Mouse (Mus musculus): ENCODE measurements around the gene Ifnb1. TPM values are rescaled to one million over a fixed set of nuclear protein-coding genes. Genes with fewer than 3 reads are reported as not detected.

Gene Ifnb1
- polyA plus RNA-seq, 1 experiment = not detected

GRCm38 (mm10) chr4:88515711-88516211 lies 6.8 kb downstream of the Ifnb1 start:
- 8% methylated on average over 4 of the region's 4 CpGs for WGBS
- 0 out of 2 replicates have a peak, but pooled peaks cover 3% of the 10 kb centered on the region for H3K4me1 ChIP-seq (ENCODE audit: control insufficient read depth, insufficient read depth, low read length)
- no peak overlapping the region for H3K27ac ChIP-seq (ENCODE audit: insufficient read depth, low read depth, low read length)
- TF ChIP-seq CTCF (IDR thresholded peaks at IDR 0.05; ENCODE audit: insufficient read depth, low read depth, low read length) = no peak
- no peak for TF ChIP-seq POLR2A (IDR thresholded peaks at IDR 0.05; ENCODE audit: insufficient read depth, low read depth, low read length)
- no peak overlapping the region for H3K4me3 ChIP-seq (ENCODE audit: insufficient read depth, low read depth, low read length)

- 54% methylated on average over 2 of the region's 2 CpGs for WGBS
- TF ChIP-seq CTCF (IDR thresholded peaks at IDR 0.05; ENCODE audit: insufficient read depth, low read depth, low read length) (no peak), POLR2A (IDR thresholded peaks at IDR 0.05; ENCODE audit: insufficient read depth, low read depth, low read length) (no peak)
- no peak overlapping the region for H3K27ac ChIP-seq (ENCODE audit: insufficient read depth, low read depth, low read length)
- H3K4me1 ChIP-seq (ENCODE audit: control insufficient read depth, insufficient read depth, low read length) = 0 out of 2 replicates have a peak, but pooled peaks cover 3% of the 10 kb centered on the region
- no peak overlapping the region for H3K4me3 ChIP-seq (ENCODE audit: insufficient read depth, low read depth, low read length)
These were observed 7.3 kb downstream of the Ifnb1 start for GRCm38 (mm10) chr4:88515250-88515649.

- Histone ChIP-seq H3K4me3 (ENCODE audit: insufficient read depth, low read depth, low read length) (no peak overlapping the region), H3K4me1 (ENCODE audit: control insufficient read depth, insufficient read depth, low read length) (0 out of 2 replicates have a peak, but pooled peaks cover 3% of the 10 kb centered on the region), H3K27ac (ENCODE audit: insufficient read depth, low read depth, low read length) (no peak overlapping the region)
- 38% methylated on average over 4 of the region's 4 CpGs for WGBS
- TF ChIP-seq POLR2A (IDR thresholded peaks at IDR 0.05; ENCODE audit: insufficient read depth, low read depth, low read length) (no peak), CTCF (IDR thresholded peaks at IDR 0.05; ENCODE audit: insufficient read depth, low read depth, low read length) (no peak)
These were observed 8.2 kb downstream of the Ifnb1 start for GRCm38 (mm10) chr4:88514403-88514802.

- no peak overlapping the region for H3K27ac ChIP-seq (ENCODE audit: insufficient read depth, low read depth, low read length)
- TF ChIP-seq POLR2A (IDR thresholded peaks at IDR 0.05; ENCODE audit: insufficient read depth, low read depth, low read length) (no peak), CTCF (IDR thresholded peaks at IDR 0.05; ENCODE audit: insufficient read depth, low read depth, low read length) (no peak)
- 97% methylated on average over 4 of the region's 4 CpGs for WGBS
- no peak overlapping the region for H3K4me3 ChIP-seq (ENCODE audit: insufficient read depth, low read depth, low read length)
- H3K4me1 ChIP-seq (ENCODE audit: control insufficient read depth, insufficient read depth, low read length) = 0 out of 2 replicates have a peak, but pooled peaks cover 3% of the 10 kb centered on the region
These were observed 8.8 kb downstream of the Ifnb1 start for GRCm38 (mm10) chr4:88513743-88514142.

- 52% methylated on average over 4 of the region's 4 CpGs for WGBS
- TF ChIP-seq CTCF (IDR thresholded peaks at IDR 0.05; ENCODE audit: insufficient read depth, low read depth, low read length) (no peak), POLR2A (IDR thresholded peaks at IDR 0.05; ENCODE audit: insufficient read depth, low read depth, low read length) (no peak)
- no peaks in the 10 kb centered on the region for H3K4me1 ChIP-seq (ENCODE audit: control insufficient read depth, insufficient read depth, low read length)
These were observed 18.8 kb downstream of the Ifnb1 start for GRCm38 (mm10) chr4:88503753-88504152.

GRCm38 (mm10) chr4:88501247-88501646 lies 21.3 kb downstream of the Ifnb1 start:
- Histone ChIP-seq H3K27ac (ENCODE audit: insufficient read depth, low read depth, low read length) (no peak overlapping the region), H3K4me1 (ENCODE audit: control insufficient read depth, insufficient read depth, low read length) (no peaks in the 10 kb centered on the region), H3K4me3 (ENCODE audit: insufficient read depth, low read depth, low read length) (no peak overlapping the region)
- WGBS = 93% methylated on average over 3 of the region's 3 CpGs
- TF ChIP-seq CTCF (IDR thresholded peaks at IDR 0.05; ENCODE audit: insufficient read depth, low read depth, low read length) (no peak), POLR2A (IDR thresholded peaks at IDR 0.05; ENCODE audit: insufficient read depth, low read depth, low read length) (no peak)

More at GRCm38 (mm10) chr4:88503753-88504152, 18.8 kb downstream of the Ifnb1 start:
- H3K4me3 ChIP-seq (ENCODE audit: insufficient read depth, low read depth, low read length) = no peak overlapping the region
- no peak overlapping the region for H3K27ac ChIP-seq (ENCODE audit: insufficient read depth, low read depth, low read length)

DNA sequence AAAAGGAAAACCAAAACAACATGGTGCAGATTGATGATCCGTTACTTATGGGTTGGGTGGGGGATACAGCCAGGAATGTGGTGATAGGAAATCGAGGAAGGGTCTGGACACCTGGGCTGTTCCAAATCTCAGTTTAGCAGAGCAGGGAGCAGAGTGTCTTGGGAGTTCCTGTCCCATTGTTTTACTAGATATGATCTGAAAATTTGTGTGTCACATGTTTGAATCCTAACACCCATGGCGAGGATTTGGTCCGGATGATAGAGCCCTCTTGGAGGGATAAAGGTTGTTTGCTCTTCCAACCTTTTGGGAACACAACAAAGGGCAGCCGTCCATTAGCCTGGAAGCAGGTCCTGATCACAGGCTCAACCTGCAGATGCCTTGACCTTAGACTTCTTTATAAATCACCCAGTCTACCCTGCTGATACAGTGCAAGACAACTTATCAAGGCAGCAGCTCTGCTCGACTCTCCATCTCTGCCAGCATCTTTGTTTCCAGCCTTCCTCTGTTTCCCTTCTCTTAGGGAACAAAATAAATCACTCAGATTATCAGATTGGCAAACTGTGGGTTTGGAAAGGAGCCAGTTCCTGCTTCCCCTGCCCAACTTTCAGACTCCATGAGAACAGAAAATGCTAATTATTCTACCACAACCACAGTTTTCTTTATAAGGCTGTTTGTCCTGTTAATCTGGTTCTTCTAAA lies 26.1 kb downstream of the Ifnb1 start:
- H3K4me1 ChIP-seq (ENCODE audit: control insufficient read depth, insufficient read depth, low read length) = no peaks in the 10 kb centered on the region

DNA sequence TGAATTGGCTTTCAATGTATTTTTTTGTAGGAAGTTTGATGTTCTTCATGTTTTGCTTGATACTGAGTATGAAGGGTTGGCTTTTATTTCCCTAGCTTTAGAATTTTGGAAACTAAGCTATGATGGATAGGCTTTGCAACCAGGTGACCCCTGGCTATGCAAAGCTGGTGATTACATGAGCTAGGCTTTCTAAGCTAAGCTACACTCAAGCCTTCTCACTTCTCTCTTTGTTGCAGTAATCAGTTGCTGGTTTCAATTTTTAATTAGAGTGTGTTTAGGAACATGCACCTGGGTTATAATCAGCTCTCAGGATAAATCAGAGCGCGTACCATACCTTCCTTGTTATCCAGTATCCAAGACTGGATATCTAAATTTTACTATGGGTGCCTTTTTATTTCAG lies 33.0 kb downstream of the Ifnb1 start:
- Histone ChIP-seq H3K4me3 (ENCODE audit: insufficient read depth, low read depth, low read length) (no peak overlapping the region), H3K4me1 (ENCODE audit: control insufficient read depth, insufficient read depth, low read length) (no peaks in the 10 kb centered on the region), H3K27ac (ENCODE audit: insufficient read depth, low read depth, low read length) (no peak overlapping the region)
- no peak for TF ChIP-seq CTCF (IDR thresholded peaks at IDR 0.05; ENCODE audit: insufficient read depth, low read depth, low read length)
- WGBS = 88% methylated on average over 2 of the region's 2 CpGs

More for the DNA sequence above, 26.1 kb downstream of the Ifnb1 start:
- Histone ChIP-seq H3K4me3 (ENCODE audit: insufficient read depth, low read depth, low read length) (no peak overlapping the region), H3K27ac (ENCODE audit: insufficient read depth, low read depth, low read length) (no peak overlapping the region)
- 66% methylated on average over 6 of the region's 6 CpGs for WGBS
- TF ChIP-seq POLR2A (IDR thresholded peaks at IDR 0.05; ENCODE audit: insufficient read depth, low read depth, low read length) (no peak), CTCF (IDR thresholded peaks at IDR 0.05; ENCODE audit: insufficient read depth, low read depth, low read length) (no peak)

DNA sequence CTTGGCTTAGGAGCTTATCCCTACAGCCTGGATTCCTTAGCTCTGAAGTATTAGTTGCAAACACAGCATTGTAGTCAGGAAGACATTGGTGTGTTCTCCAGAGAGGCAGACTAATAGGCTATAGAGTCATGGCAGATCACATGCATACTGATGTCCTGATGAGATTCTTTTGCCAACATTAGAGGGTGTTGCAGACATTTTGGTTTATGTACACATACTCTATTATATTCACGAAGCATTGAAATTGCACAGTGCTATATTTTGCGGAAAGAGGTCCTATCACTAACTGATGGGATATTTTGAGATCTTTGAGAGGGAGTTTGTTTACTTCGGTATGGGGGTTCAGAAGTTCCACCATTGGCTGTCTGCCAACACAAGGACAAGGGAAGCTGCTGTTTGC lies 34.5 kb downstream of the Ifnb1 start:
- no peaks in the 10 kb centered on the region for H3K4me1 ChIP-seq (ENCODE audit: control insufficient read depth, insufficient read depth, low read length)
- TF ChIP-seq CTCF (IDR thresholded peaks at IDR 0.05; ENCODE audit: insufficient read depth, low read depth, low read length) (no peak), POLR2A (IDR thresholded peaks at IDR 0.05; ENCODE audit: insufficient read depth, low read depth, low read length) (no peak)
- 58% methylated on average over 3 of the region's 3 CpGs for WGBS
- H3K4me3 ChIP-seq (ENCODE audit: insufficient read depth, low read depth, low read length) = no peak overlapping the region
- H3K27ac ChIP-seq (ENCODE audit: insufficient read depth, low read depth, low read length) = no peak overlapping the region
